Mouse (Mus musculus) spleen, embryonic (tissue): ENCODE results near the gene Myh11.
"Not testable (repeated sequence)": the region's sequence is repeated elsewhere in the genome, so short reads cannot be mapped to it uniquely, and the experiment has no call there.

ENCODE experiments used
- CTCF ChIA-PET: fragments of 350-600 bp; sonication (Branson Sonifier 250); formaldehyde crosslinking; loops from one replicate; lab custom pipeline; 2022; lab: Charles Lee

The Myh11 gene

DNA sequence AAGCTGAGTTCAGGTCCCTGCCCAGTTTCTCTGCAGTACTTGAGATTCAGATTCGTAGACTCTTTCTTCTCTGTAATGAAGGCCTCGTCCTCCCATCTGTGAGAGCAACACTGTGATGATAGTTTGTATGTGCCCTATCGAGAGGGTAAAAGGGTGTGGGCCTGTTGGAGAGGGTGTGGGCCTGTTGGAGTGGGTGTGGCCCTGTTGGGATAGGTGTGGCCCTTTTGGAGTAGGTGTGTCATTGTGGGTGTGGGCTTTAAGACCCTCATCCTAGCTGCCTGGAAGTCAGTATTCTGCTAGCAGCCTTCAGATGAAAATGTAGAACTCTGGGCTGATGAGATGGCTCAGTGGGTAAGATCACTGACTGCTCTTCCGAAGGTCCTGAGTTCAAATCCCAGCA, 124.7 kb downstream of the Myh11 start:
- CTCF ChIA-PET, result no interaction called here

DNA sequence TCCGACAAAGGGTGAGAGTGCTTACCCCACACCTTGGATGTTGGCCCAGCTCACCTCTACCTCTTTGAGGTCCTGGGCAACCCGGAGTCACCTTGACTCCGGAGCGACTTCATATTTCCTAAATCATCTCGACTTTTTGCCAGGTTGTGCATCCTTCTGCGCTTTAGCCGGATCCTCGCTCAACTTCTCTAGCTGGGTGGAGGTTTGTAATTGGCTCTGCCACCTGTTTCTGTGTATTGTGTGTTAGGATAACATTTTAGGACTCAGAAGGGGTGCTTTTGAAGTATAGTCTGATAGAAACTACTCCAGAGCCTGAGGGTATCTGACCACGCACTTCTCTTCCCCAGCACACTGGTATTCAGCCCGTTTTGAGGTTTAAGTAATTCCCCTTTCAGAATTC, 127.4 kb downstream of the Myh11 start:
- CTCF ChIA-PET, result no interaction called here

DNA sequence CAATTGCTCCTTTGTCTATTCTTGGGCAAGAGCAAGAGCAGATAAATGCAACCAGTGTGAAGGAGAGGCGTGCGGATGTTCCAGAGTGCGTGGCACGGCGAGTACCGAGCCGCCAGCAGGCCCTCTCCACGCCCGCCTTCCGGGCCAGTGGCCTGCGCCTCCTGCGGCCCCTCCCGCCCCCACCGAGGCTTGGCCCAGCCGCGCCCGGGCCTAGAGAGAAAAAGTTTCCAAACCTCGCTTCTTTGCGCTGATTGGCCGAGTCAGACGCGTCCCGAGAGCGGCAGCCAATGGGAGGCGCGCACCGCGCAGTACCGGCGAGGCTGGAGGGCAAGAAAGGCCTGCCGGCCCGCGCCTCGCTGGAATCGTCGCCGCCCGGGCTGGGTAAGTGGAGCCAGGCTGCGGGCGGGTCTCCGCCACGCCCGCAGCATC, 128.2 kb downstream of the Myh11 start, which contains the start of the genes Nde1 and Marf1:
TSS of gene Nde1 (plus strand) at position 288 of the 429 bp plus-strand sequence.
TSS of gene Marf1 (minus strand) at position 364 of the 429 bp plus-strand sequence.
- CTCF ChIA-PET, result no interaction called here

DNA sequence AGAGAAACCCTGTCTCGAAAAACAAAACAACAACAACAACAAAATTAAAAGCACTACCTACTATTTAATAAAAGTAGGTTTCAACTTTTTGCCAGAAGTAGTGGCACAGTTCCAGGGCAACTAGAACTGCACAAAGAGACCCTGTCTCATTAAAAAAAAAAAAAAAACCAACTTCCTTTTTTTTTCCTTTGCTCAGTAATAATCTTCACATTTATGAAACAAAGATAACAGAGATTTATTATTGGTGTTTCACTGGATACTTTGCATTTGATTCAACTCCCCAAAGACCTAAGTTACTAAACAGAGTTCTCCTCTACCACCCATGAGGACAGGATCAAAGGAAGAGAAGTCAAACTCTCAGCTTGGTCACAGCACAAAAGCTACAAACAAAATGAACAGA, 130.2 kb downstream of the Myh11 start:
- CTCF ChIA-PET, result interaction anchor here (0.7 kb wide), 1 partner anchor 98 kb away, joined by 4 read pairs; no protein-coding TSS in a partner anchor

DNA sequence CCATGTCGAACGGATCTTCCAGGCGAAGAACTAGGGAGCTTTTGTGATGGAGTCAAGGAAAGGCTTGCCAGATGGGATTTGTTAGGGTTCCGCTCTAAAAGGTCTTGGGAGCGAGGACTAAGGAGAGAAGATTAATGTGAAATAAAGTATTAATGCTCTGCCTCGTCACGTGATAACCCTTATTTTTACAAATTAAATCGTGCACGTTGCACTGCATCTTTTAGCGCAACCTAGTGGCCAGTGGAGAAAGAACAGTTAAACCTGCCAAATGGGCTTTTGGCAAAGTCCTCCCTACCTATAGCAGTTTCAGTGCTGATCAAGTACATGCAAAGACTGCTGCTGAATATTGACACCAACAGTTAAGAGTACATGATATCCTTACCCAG, 131.4 kb downstream of the Myh11 start:
- CTCF ChIA-PET, result no interaction called here

DNA sequence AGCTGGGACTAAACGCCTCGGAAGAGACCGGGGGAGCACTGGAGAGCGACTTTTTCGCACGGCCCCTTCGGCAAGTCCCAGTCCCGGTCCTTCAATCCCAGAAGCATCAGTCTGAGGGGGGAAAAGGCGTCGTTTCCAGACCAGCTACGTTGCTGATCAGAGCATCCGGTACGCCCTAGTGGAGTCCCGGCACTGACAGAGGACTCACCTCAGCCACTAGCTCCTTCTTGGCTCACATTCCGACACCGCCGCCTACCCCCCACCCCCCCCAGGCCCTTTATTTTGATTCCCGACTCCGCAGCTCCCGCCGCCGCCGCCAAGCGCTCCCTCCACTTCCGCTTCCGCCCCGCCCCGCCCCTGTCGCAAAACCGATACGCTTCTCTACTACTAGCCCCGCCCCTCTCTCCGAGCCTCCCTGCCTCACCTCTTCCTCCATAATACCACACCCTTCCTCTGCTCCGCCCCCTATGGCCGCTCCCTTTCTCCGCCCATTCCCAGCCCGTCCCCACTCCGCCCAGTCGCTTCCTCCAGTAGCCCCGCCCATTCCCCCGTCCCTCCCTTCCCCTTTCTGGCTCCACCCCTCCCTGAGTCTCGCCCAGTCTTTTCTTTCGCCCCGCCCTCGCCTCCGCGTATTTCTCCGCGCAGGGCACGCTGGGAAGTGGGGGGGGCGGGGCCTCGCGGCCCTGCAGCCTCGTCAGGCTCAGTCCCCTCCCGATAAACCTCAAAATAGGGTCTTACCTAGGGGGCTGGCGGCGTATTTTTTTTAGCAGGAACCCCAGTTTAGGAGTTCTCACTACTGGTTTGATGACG, 132.0 kb downstream of the Myh11 start:
- CTCF ChIA-PET, result interaction anchor here (0.7 kb wide), 1 partner anchor 159 kb away, joined by 4 read pairs; no protein-coding TSS in a partner anchor

DNA sequence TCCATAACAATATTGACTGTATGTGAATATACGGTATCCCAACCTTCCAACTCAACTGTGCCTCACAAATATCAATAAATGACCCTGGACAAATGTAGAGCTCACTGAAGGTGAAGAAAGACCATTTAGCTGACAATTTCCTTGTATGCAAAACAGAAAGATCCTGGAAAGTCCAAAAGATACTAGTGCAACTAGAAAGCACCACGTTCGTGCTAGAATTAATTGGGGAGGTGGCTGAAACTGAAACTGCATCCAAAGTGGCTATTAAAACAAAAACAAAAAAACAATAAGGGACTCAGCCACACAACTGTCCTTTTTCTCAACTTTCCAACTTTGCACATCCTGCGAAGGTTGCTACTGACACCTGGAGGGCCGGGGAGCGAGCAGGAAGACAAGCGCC, 132.6 kb downstream of the Myh11 start:
- CTCF ChIA-PET, result interaction anchor here (0.7 kb wide), 1 partner anchor 159 kb away, joined by 4 read pairs; no protein-coding TSS in a partner anchor

DNA sequence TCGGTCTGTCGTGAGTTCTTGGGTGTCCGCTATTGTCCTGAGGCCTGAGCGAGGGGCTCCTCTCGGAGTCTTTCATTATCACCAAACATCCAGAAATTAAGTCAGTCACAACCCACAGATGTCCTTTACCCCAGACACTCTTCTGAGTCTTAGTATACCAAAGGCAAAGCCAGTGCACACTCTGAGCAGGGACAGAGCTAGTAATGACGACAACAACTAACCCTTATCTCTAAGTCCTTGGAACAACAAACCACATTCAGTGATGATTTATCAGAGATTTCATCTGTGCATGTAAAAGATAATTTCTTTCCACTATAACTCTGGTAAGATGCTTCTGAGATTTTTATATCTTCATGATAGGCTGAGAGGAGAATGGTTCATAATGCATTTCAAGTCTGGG, 134.9 kb downstream of the Myh11 start:
- CTCF ChIA-PET, result no interaction called here

DNA sequence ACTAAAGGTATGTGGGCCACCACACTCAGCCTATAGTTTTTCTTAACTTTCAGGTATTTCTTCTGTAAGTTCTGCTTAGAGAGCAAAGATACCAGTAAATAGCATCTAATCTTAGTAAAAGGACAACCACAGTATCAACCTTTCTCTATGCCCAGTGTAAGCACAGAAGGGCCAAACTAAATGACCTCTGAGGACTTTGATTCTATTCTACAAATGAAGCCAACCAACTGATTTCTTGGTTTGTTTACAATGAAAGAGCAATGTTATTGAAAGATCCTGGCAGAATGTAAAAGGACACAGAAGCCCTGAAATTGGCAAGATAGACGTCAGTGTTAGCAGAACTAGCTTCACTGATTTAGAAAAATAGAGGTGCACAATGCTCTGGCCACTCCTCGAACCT, 135.5 kb downstream of the Myh11 start:
- CTCF ChIA-PET, result not testable (repeated sequence)

DNA sequence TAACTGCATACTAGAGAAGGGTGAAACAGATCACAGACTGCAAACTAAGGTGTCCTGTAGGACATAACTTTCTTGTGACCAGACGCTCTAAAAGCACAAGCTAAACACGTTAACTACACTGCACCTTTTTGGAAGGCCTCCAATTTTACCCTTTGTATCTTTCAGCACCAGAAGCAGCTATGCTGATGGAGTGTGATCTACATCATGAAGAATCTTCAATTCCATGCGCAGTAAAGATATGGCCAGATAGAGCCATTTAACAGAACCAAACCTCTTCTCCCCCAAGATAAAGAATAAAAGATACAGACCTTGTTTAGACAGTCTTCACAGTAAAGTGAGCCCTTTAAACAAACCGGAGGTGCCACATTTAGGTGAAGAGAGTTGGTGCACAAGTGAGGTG, 139.5 kb downstream of the Myh11 start:
- CTCF ChIA-PET, result no interaction called here

DNA sequence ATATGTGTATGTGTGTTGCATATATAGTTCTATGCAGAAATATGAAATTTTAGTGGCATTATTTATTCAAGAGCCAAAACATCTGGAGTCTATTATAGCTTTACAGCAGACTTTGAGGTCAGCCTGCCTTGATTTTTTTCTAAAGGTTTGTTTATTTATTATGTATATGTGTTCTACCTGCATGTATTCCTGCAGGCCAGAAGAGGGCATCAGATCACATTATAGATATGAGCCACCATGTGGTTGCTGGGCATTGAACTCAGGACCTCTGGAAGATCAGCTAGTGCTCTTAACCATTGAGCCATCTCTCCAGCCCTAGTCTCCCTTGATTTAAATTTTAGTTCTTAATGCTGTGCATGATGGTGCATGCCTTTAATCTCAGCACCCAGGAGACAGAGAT, 143.5 kb downstream of the Myh11 start:
- CTCF ChIA-PET, result no interaction called here
